Mouse (Mus musculus): ENCODE data around the gene Dnajc10.

The Dnajc10 gene

GRCm38 (mm10) chr2:80315242-80316161 lies at the start of gene Dnajc10:
Gene Dnajc10 (plus strand): TSS chr2:80315466.
- peak; percentile 67 for DNase-seq (ENCODE audit: extremely low read depth, low read depth)

GRCm38 (mm10) chr2:80266894-80267293 lies 48.4 kb upstream of the Dnajc10 start:
- DNase-seq (ENCODE audit: extremely low read depth, low read depth): peak; percentile 70

GRCm38 (mm10) chr2:80268053-80268452 lies 47.2 kb upstream of the Dnajc10 start:
- peak; percentile 41 for DNase-seq (ENCODE audit: extremely low read depth, low read depth)

GRCm38 (mm10) chr2:80271431-80271830 lies 43.8 kb upstream of the Dnajc10 start:
- DNase-seq (ENCODE audit: extremely low read depth, low read depth): no peak

GRCm38 (mm10) chr2:80273038-80273437 lies 42.2 kb upstream of the Dnajc10 start:
- DNase-seq (ENCODE audit: extremely low read depth, low read depth): no peak

GRCm38 (mm10) chr2:80273763-80274162 lies 41.5 kb upstream of the Dnajc10 start:
- DNase-seq (ENCODE audit: extremely low read depth, low read depth): no peak

- DNase-seq (ENCODE audit: extremely low read depth, low read depth): peak; percentile 36
These were observed 40.1 kb upstream of the Dnajc10 start for GRCm38 (mm10) chr2:80275136-80275535.

- no peak for DNase-seq (ENCODE audit: extremely low read depth, low read depth)
These were observed 33.1 kb upstream of the Dnajc10 start for GRCm38 (mm10) chr2:80282214-80282613.

- no peak for DNase-seq (ENCODE audit: extremely low read depth, low read depth)
These were observed 28.9 kb upstream of the Dnajc10 start for GRCm38 (mm10) chr2:80286397-80286796.

- no peak for DNase-seq (ENCODE audit: extremely low read depth, low read depth)
These were observed 23.1 kb upstream of the Dnajc10 start, which contains the start of gene Prdx6b for GRCm38 (mm10) chr2:80292172-80292571. Gene Prdx6b (plus strand): TSS chr2:80292472.

GRCm38 (mm10) chr2:80298334-80298733 lies 16.9 kb upstream of the Dnajc10 start:
- DNase-seq (ENCODE audit: extremely low read depth, low read depth): no peak

- DNase-seq (ENCODE audit: extremely low read depth, low read depth): no peak
These were observed 14.5 kb upstream of the Dnajc10 start for GRCm38 (mm10) chr2:80300806-80301205.

- no peak for DNase-seq (ENCODE audit: extremely low read depth, low read depth)
These were observed 11.3 kb upstream of the Dnajc10 start for GRCm38 (mm10) chr2:80303957-80304356.

GRCm38 (mm10) chr2:80307701-80308100 lies 7.6 kb upstream of the Dnajc10 start:
- DNase-seq (ENCODE audit: extremely low read depth, low read depth): no peak

GRCm38 (mm10) chr2:80309775-80310174 lies 5.5 kb upstream of the Dnajc10 start:
- no peak for DNase-seq (ENCODE audit: extremely low read depth, low read depth)

GRCm38 (mm10) chr2:80310772-80311171 lies 4.5 kb upstream of the Dnajc10 start:
- DNase-seq (ENCODE audit: extremely low read depth, low read depth): peak; percentile 61

- no peak for DNase-seq (ENCODE audit: extremely low read depth, low read depth)
These were observed 3.9 kb upstream of the Dnajc10 start for GRCm38 (mm10) chr2:80311350-80311749.

- DNase-seq (ENCODE audit: extremely low read depth, low read depth): no peak
These were observed 1.1 kb upstream of the Dnajc10 start for GRCm38 (mm10) chr2:80314201-80314600.

GRCm38 (mm10) chr2:80314854-80315241 lies 418 bp upstream of the Dnajc10 start:
- DNase-seq (ENCODE audit: extremely low read depth, low read depth): peak; percentile 87

GRCm38 (mm10) chr2:80322878-80323277 lies 7.6 kb downstream of the Dnajc10 start:
- DNase-seq (ENCODE audit: extremely low read depth, low read depth): no peak

GRCm38 (mm10) chr2:80325779-80326178 lies 10.5 kb downstream of the Dnajc10 start:
- no peak for DNase-seq (ENCODE audit: extremely low read depth, low read depth)

GRCm38 (mm10) chr2:80327272-80327671 lies 12.0 kb downstream of the Dnajc10 start:
- DNase-seq (ENCODE audit: extremely low read depth, low read depth): no peak
